Mouse (Mus musculus) embryonic facial prominence, embryonic 13.5 days (tissue): ENCODE measurements at regions not wholly inside any gene's neighbourhood (a gene's known extent, or its start where the extent isn't known, plus 50 kb on each side); places are given as distances from the start of the nearest gene placed in this dataset.

Experiments used
- ATAC-seq: fragments of 200-750 bp; cut with Nextera tagmentation; 2 replicates; pipeline ENCODE4 v1.8.0; 2017; ENCODE audit warnings: low read depth; ENCODE audit not compliant: insufficient number of reproducible peaks, insufficient read depth, low FRiP score, low TSS enrichment
- H3K27ac ChIP-seq: fragments of 300-500 bp; sonication (generic); 2 replicates; pipeline ENCODE4 v1.5.1; 2015; ENCODE audit warnings: moderate library complexity, mild to moderate bottlenecking, inconsistent platforms
- H3K27me3 ChIP-seq: fragments of 300-500 bp; sonication (generic); 2 replicates; pipeline ENCODE4 v1.6.1; 2015; ENCODE audit warnings: mild to moderate bottlenecking, inconsistent platforms
- H3K36me3 ChIP-seq: fragments of 300-500 bp; sonication (generic); 2 replicates; pipeline ENCODE4 v1.6.1; 2015; ENCODE audit warnings: mild to moderate bottlenecking, inconsistent platforms
- H3K4me1 ChIP-seq: fragments of 300-500 bp; sonication (generic); 2 replicates; pipeline ENCODE4 v1.6.1; 2015; ENCODE audit warnings: inconsistent platforms
- H3K4me2 ChIP-seq: fragments of 300-500 bp; sonication (generic); 2 replicates; pipeline ENCODE4 v1.6.1; 2015; ENCODE audit warnings: moderate library complexity, mild to moderate bottlenecking, inconsistent platforms
- H3K4me3 ChIP-seq: fragments of 300-500 bp; sonication (generic); 2 replicates; pipeline ENCODE4 v1.5.1; 2015; ENCODE audit warnings: mild to moderate bottlenecking, inconsistent platforms
- H3K9ac ChIP-seq: fragments of 300-500 bp; sonication (generic); 2 replicates; pipeline ENCODE4 v1.6.1; 2015; ENCODE audit warnings: mild to moderate bottlenecking, inconsistent platforms
- H3K9me3 ChIP-seq: fragments of 300-500 bp; sonication (generic); 2 replicates; pipeline ENCODE4 v1.6.1; 2016; ENCODE audit warnings: inconsistent platforms
- WGBS: fragments of 180-500 bp; shearing (Covaris S2); methylation state at CpG from one replicate; pipeline ENCODE4 v1.1.7; 2015; ENCODE audit warnings: mixed read lengths; 5-methylcytosine and 5-hydroxymethylcytosine counted together

DNA sequence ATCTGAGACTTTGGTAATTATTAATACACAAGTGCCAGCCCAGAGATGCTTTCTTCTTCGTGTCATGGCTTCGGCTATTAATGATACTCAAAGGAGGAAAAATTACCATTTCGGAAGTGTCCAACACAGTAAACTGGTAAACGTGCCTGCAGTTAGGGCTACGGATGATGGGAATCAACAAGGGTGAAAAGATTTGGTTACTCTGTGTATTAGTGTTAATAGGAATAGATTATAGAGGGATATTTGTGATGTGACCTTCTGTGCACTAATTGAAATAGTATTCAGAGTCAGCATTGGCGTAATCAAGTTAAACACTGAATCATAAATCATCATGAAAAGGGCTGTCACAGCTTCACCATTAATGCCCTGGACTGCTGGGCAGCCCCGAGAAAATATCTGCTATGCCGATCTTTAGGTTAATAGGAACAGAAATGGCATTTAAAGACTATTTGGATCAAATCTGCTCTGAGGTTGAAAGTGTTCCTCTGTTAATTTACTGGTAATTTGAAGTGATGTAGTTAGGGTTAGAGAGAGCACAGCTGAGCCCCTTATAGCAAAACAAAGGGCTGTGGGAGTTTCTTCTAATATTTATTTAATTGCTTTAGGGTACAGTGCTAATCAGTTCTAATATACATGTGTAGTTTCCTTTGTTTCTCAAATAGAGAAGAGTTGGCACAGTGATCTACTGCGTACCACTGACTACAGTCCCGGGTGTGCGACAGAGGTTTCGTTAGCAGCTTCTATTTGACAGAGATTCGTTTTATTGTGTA, 160.7 kb downstream of the Rpl36a-ps1 start:
- H3K9ac ChIP-seq = no peak overlapping the region
- no peaks in the 10 kb centered on the region for H3K9me3 ChIP-seq
- no peak overlapping the region for H3K27ac ChIP-seq
- H3K36me3 ChIP-seq = no peaks in the 10 kb centered on the region
- H3K27me3 ChIP-seq = no peaks in the 10 kb centered on the region
- no peak for ATAC-seq
- no peaks in the 10 kb centered on the region for H3K4me1 ChIP-seq
- 85% methylated on average over 13 of the region's 13 CpGs for WGBS
- no peak overlapping the region for H3K4me3 ChIP-seq
- H3K4me2 ChIP-seq = no peak overlapping the region

- ATAC-seq = no peak
- Histone ChIP-seq H3K36me3 (no peaks in the 10 kb centered on the region), H3K4me1 (no peaks in the 10 kb centered on the region), H3K27ac (no peak overlapping the region), H3K9ac (no peak overlapping the region), H3K9me3 (no peaks in the 10 kb centered on the region), H3K4me3 (no peak overlapping the region), H3K4me2 (no peak overlapping the region), H3K27me3 (no peaks in the 10 kb centered on the region)
- WGBS = 62% methylated on average over 7 of the region's 7 CpGs
These were observed 161.7 kb downstream of the Rpl36a-ps1 start for GRCm38 (mm10) chr14:98832401-98832800.

GRCm38 (mm10) chr14:98829958-98830633, 164.0 kb downstream of the Rpl36a-ps1 start:
- ATAC-seq = no peak
- Histone ChIP-seq H3K4me2 (no peak overlapping the region), H3K4me1 (no peaks in the 10 kb centered on the region), H3K36me3 (no peaks in the 10 kb centered on the region), H3K4me3 (no peak overlapping the region), H3K27ac (no peak overlapping the region), H3K9me3 (no peaks in the 10 kb centered on the region), H3K9ac (no peak overlapping the region), H3K27me3 (no peaks in the 10 kb centered on the region)
- WGBS = 51% methylated on average over 5 of the region's 5 CpGs

- H3K4me1 ChIP-seq = no peaks in the 10 kb centered on the region
- H3K36me3 ChIP-seq = no peaks in the 10 kb centered on the region
- no peaks in the 10 kb centered on the region for H3K9me3 ChIP-seq
- H3K27ac ChIP-seq = no peak overlapping the region
- H3K9ac ChIP-seq = no peak overlapping the region
- no peak overlapping the region for H3K4me2 ChIP-seq
- ATAC-seq = no peak
- no peaks in the 10 kb centered on the region for H3K27me3 ChIP-seq
- WGBS = 68% methylated on average over 2 of the region's 2 CpGs
- no peak overlapping the region for H3K4me3 ChIP-seq
These were observed 166.6 kb downstream of the Rpl36a-ps1 start for GRCm38 (mm10) chr14:98827490-98827889.

DNA sequence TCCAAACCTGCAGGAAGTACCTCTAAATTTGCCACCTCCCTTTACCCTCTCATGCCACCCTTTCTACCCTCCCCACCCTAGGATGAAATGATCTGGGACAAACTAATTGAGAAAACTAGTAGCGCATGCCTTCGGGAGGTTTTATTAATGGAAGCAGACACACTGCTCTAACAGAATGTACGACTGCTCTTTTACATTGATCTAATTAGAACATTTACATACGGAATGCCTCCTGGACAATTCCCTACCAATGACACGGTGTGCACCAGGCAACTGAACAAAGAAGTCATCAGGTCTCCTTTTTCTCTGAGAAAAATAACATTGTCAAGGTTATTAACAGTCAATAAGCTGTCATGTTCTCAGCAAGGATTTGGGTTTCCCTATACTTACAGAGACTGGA, 180.5 kb downstream of the Rpl36a-ps1 start:
- Histone ChIP-seq H3K4me3 (no peak overlapping the region), H3K4me2 (no peak overlapping the region), H3K9ac (no peak overlapping the region), H3K27ac (no peak overlapping the region), H3K36me3 (no peaks in the 10 kb centered on the region), H3K9me3 (no peaks in the 10 kb centered on the region), H3K27me3 (no peaks in the 10 kb centered on the region), H3K4me1 (no peaks in the 10 kb centered on the region)
- 73% methylated on average over 5 of the region's 5 CpGs for WGBS
- ATAC-seq = no peak

- H3K4me1 ChIP-seq = no peaks in the 10 kb centered on the region
- no peak overlapping the region for H3K4me2 ChIP-seq
- H3K4me3 ChIP-seq = no peak overlapping the region
- ATAC-seq = no peak
- H3K27ac ChIP-seq = no peak overlapping the region
- H3K9me3 ChIP-seq = no peaks in the 10 kb centered on the region
- no peaks in the 10 kb centered on the region for H3K27me3 ChIP-seq
- H3K36me3 ChIP-seq = no peaks in the 10 kb centered on the region
- WGBS = 48% methylated on average over 3 of the region's 3 CpGs
- no peak overlapping the region for H3K9ac ChIP-seq
These were observed 183.7 kb downstream of the Rpl36a-ps1 start for GRCm38 (mm10) chr14:98810259-98811042.

- no peak for ATAC-seq
- H3K27ac ChIP-seq = no peak overlapping the region
- no peaks in the 10 kb centered on the region for H3K9me3 ChIP-seq
- H3K27me3 ChIP-seq = no peaks in the 10 kb centered on the region
- H3K4me2 ChIP-seq = no peak overlapping the region
- H3K4me3 ChIP-seq = no peak overlapping the region
- no peak overlapping the region for H3K9ac ChIP-seq
- 50% methylated on average over 1 of the region's 1 CpGs for WGBS
- no peaks in the 10 kb centered on the region for H3K4me1 ChIP-seq
- no peaks in the 10 kb centered on the region for H3K36me3 ChIP-seq
These were observed 186.0 kb downstream of the Rpl36a-ps1 start for GRCm38 (mm10) chr14:98808117-98808516.

GRCm38 (mm10) chr14:98805066-98805465, 189.1 kb downstream of the Rpl36a-ps1 start:
- ATAC-seq = no peak
- Histone ChIP-seq H3K27ac (no peak overlapping the region), H3K27me3 (no peaks in the 10 kb centered on the region), H3K4me1 (no peaks in the 10 kb centered on the region), H3K9me3 (no peaks in the 10 kb centered on the region), H3K9ac (no peak overlapping the region), H3K4me3 (no peak overlapping the region), H3K4me2 (no peak overlapping the region), H3K36me3 (no peaks in the 10 kb centered on the region)
- 82% methylated on average over 6 of the region's 6 CpGs for WGBS

- WGBS = 92% methylated on average over 2 of the region's 2 CpGs
- Histone ChIP-seq H3K27ac (no peak overlapping the region), H3K27me3 (no peaks in the 10 kb centered on the region), H3K9ac (no peak overlapping the region), H3K4me1 (no peaks in the 10 kb centered on the region), H3K4me3 (no peak overlapping the region), H3K4me2 (no peak overlapping the region), H3K36me3 (no peaks in the 10 kb centered on the region), H3K9me3 (no peaks in the 10 kb centered on the region)
- ATAC-seq = no peak
These were observed 192.8 kb downstream of the Rpl36a-ps1 start for GRCm38 (mm10) chr14:98801293-98801692.

DNA sequence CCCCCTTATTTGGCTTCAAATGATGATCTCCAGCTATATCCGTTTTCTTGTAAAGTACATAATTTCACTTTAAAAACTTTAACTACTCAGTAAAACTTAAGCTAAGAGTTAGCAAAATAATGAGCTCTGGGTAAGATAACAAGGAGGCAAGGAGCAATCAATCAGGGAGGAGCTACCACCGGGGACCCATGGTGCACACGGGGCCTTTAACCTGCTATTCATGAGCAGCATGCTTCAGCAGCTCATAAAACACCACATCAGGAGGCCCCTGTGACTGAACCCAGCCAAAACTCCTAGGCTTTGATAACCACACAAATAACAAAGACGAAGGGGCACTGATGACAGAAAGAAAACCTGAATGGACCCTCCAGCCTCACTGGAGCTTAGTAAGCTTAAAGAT, 202.1 kb downstream of the Rpl36a-ps1 start:
- WGBS = 77% methylated on average over 4 of the region's 4 CpGs
- Histone ChIP-seq H3K9me3 (no peaks in the 10 kb centered on the region), H3K4me1 (no peaks in the 10 kb centered on the region), H3K4me2 (no peak overlapping the region), H3K27ac (no peak overlapping the region), H3K27me3 (no peaks in the 10 kb centered on the region), H3K36me3 (no peaks in the 10 kb centered on the region), H3K4me3 (no peak overlapping the region), H3K9ac (no peak overlapping the region)
- no peak for ATAC-seq

- Histone ChIP-seq H3K4me2 (no peak overlapping the region), H3K27ac (no peak overlapping the region), H3K9me3 (no peaks in the 10 kb centered on the region), H3K36me3 (no peaks in the 10 kb centered on the region), H3K9ac (no peak overlapping the region), H3K27me3 (no peaks in the 10 kb centered on the region), H3K4me1 (no peaks in the 10 kb centered on the region), H3K4me3 (no peak overlapping the region)
- ATAC-seq = no peak
- 85% methylated on average over 6 of the region's 6 CpGs for WGBS
These were observed 202.7 kb downstream of the Rpl36a-ps1 start for GRCm38 (mm10) chr14:98791232-98791906.
